Comparison of ENCODE assay signal across 7 mouse cellular contexts in genomic region chr15:98617176-98617537, GRCm38 (mm10). TPM values are rescaled to one million over a fixed set of nuclear protein-coding genes. Genes with fewer than 3 reads are reported as not detected.
DNase-seq lines count a peak whose midpoint lies in the region; ATAC-seq lines count a peak whose summit lies in the region.

No protein-coding gene starts in this region.

- peak; percentile 93 for DNase-seq in NIH3T3 (ENCODE audit: low read depth)
- DNase-seq in c-Kit-positive CD71-negative TER-119-negative erythroid progenitor cells, embryonic 14.5 days (ENCODE audit: low read depth): peak; percentile 56
- DNase-seq in layer of hippocampus, adult 9-10 months (ENCODE audit: low spot score): peak; percentile 44
- DNase-seq in lung, postnatal 14 days: peak; percentile 77
- DNase-seq in spleen, adult 12 weeks (ENCODE audit: low spot score): peak; percentile 74

- no peak overlapping the region for H3K9ac ChIP-seq in forebrain, embryonic 13.5 days

- H3K27ac ChIP-seq in forebrain, embryonic 13.5 days: no peak overlapping the region

- H3K9me3 ChIP-seq in forebrain, embryonic 13.5 days (replicated peaks): no peaks in the 10 kb centered on the region

- ATAC-seq in forebrain, embryonic 13.5 days: peak; percentile 58; the same call in 1 of the 2 replicates
- peak; percentile 48 to 56; a peak in 3 of 4 replicates for ATAC-seq in hematopoietic stem cell, adult 5-6 weeks (replicated peaks in 1 of 2; ENCODE audit: insufficient read depth in 1 of 2, low FRiP score in 2 of 2, low TSS enrichment in 1 of 2, low read depth in 1 of 2, poor library complexity in 2 of 2, severe bottlenecking in 2 of 2)

- peak overlapping the region; percentile 27; the same call in 1 of the 2 replicates for H3K4me2 ChIP-seq in forebrain, embryonic 13.5 days

- H3K4me3 ChIP-seq in forebrain, embryonic 13.5 days: no peak overlapping the region

- H3K4me1 ChIP-seq in forebrain, embryonic 13.5 days: peaks cover 15% of the 10 kb centered on the region

- 2% methylated on average over 12 of the region's 12 CpGs for WGBS in forebrain, embryonic 13.5 days

- H3K27me3 ChIP-seq in forebrain, embryonic 13.5 days: peaks cover 8% of the 10 kb centered on the region; the same call in 1 of the 2 replicates

- H3K36me3 ChIP-seq in forebrain, embryonic 13.5 days (ENCODE audit: poor library complexity, severe bottlenecking): no peaks in the 10 kb centered on the region

RNA-seq across cellular contexts. Expression of gene Adcy6, which starts 7.3 kb away (rescaled TPM):
- 8.9 and 10.3 TPM in 2 replicates for polyA plus RNA-seq in forebrain, embryonic 13.5 days (2015; fragmentation: Nextera tagmentation; extraction: Ambion mirVana)
- 14.1 and 17.3 TPM in 2 replicates for total RNA-seq in hematopoietic stem cell, adult 5-6 weeks (2017)

RNA-seq across cellular contexts. Expression of gene Cacnb3, which starts 13.5 kb away (rescaled TPM):
- 82.1 and 94.8 TPM in 2 replicates for polyA plus RNA-seq in forebrain, embryonic 13.5 days (2015; fragmentation: Nextera tagmentation; extraction: Ambion mirVana)
- total RNA-seq in hematopoietic stem cell, adult 5-6 weeks (2017): not detected in 2 replicates

RNA-seq across cellular contexts. Expression of gene Ddx23, which starts 45.5 kb away (rescaled TPM):
- polyA plus RNA-seq in forebrain, embryonic 13.5 days (2015; fragmentation: Nextera tagmentation; extraction: Ambion mirVana): 32.5 and 33.3 TPM in 2 replicates
- total RNA-seq in hematopoietic stem cell, adult 5-6 weeks (2017): 93.8 and 108 TPM in 2 replicates

RNA-seq across cellular contexts. Expression of gene 4930415O20Rik, which starts 46.4 kb away (rescaled TPM):
- polyA plus RNA-seq in forebrain, embryonic 13.5 days (2015; fragmentation: Nextera tagmentation; extraction: Ambion mirVana): not detected in 2 replicates
- total RNA-seq in hematopoietic stem cell, adult 5-6 weeks (2017): not detected in 2 replicates

RNA-seq across cellular contexts. Expression of gene Ccnt1, which starts 46.4 kb away (rescaled TPM):
- polyA plus RNA-seq in forebrain, embryonic 13.5 days (2015; fragmentation: Nextera tagmentation; extraction: Ambion mirVana): 63.6 and 68.1 TPM in 2 replicates
- total RNA-seq in hematopoietic stem cell, adult 5-6 weeks (2017): 109 and 125 TPM in 2 replicates
